Mouse (Mus musculus): ENCODE data around the gene Rpl10l.

Gene Rpl10l

DNA sequence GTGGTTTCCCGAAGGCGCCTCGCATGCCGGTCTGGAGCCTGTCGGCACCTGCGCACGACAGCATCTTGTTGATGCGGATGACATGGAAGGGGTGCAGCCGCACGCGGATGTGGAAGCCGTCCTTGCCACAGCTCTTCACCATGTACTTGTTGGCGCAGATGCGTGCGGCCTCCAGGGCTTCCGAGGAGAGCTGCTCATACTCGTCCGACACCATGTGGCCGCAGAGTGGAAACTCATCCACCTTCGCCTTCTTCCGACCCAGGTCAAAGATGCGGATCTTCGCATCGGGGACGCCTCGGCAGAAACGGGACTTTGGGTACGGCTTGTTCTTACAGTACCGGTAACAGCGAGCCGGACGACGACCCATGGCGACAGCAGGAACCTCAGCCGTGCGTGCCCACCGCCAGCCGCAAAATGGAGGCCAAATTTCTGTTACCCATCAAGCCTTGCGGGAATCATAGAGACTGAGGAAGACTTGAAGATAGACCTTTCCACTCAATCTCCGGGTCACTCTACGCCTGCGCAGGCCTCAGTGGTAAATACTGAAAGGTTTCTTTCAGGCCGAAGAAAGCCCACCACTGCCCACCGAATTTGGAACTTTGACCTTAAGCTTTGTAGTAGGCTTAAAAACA lies at the start of gene Rpl10l:
Rpl10l (minus strand) TSS at position 411 of the 632 bp plus-strand sequence.
- DNase-seq (ENCODE audit: low read depth, low spot score): no peak

DNA sequence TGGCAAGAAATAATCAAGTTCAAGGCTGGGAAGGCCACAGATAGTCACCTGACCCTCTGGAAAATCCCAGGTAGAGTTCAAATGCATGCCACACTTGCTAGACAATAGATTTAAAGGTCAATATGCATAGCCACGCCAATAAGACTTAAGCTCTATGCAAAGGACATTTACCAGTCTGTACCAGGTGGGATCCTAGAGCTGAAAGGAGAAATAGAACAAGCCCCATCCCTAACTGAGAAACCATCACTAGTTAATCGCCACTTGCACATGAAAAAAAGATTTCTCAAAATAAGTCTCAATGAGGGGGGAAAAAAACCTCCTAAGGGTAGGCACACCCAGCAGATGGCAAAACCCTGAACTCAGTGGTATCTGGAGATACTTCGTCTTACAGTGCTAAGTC lies 8.3 kb downstream of the Rpl10l start:
- DNase-seq (ENCODE audit: low read depth, low spot score): no peak

DNA sequence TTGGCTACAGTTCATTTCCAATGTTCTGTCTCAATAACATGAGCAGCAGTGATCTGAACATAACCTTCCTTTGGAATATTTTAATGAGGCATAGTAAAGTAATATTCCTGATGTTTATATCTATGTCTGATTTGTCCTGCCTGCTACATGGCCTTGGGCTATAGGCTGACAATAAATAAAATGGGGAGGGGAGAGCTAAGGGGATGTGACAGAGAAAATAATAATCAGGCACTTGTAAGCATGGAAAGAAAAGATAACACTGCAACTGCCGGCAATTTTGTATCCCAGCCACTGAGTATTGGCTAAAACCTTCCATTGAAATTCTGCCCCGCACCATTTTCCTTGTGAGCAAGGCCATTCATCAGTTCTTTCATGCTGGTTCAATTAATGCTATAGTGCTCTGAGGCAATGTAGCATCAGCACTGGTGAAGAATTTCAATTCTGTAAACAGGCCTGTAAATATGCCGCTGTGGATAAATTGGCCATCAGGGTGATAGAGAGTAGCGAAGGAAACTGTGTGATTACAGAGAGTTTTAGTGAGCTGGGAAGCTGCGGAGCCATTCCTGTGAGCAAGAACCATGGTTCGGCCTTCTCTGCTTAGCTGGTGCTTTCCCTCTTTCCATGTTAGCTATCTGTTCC lies 38.6 kb downstream of the Rpl10l start:
- DNase-seq (ENCODE audit: low read depth, low spot score): no peak

DNA sequence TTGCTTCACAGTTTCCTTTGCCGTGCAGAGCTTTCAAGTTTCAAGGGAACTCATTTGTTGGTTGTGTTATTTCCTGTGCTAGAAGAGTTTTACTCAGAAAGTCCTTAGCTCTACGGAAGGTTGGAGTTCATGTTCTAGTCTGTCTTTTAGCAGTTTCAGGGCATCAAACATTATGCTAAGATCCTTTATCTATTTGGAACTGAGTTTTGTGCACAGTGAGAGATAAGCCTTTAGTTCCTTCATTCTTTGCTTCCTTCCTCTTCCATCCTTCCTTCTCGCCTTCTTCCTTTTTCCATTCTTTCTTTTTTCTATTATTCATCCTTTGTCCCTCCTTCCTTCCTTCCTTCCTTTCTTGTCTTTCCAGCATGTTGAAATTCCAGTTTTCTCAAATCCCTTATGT lies 50.0 kb downstream of the Rpl10l start:
- no peak for DNase-seq (ENCODE audit: low read depth, low spot score)

Measured in retina, adult 2 months (tissue).